Mouse (Mus musculus): ENCODE measurements at regions not wholly inside any gene's neighbourhood (a gene's known extent, or its start where the extent isn't known, plus 50 kb on each side); places are given as distances from the start of the nearest gene placed in this dataset.

DNA sequence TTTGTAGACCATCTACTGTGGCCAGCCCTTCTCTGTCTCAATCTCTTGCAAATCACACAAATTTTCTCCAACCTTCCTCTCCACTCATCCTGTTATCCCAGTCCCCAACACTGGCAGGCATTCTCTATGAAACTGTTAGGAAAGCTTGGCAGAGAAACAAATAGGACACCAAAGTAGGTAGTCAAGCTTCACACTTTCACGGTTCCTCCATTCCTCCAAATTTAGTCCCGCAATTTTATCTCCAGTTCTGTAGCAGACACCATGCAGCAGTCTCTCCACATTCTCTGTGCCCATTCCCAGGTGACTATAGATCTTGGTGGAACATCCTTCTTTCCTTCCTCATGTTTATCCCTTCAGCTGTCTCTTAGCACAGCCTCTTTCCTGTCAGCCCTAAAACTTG, 856.9 kb downstream of the Zpld1 start:
- TF ChIP-seq POLR2A (IDR thresholded peaks at IDR 0.05; ENCODE audit: insufficient read depth, low read depth, low read length) (no peak), CTCF (IDR thresholded peaks at IDR 0.05; ENCODE audit: insufficient read depth, low read depth, low read length) (no peak)
